Mouse (Mus musculus) lung, postnatal 36 days (tissue): Measurements from ENCODE around the gene Unc50.

ENCODE experiments used
- DNase-seq: peaks from one replicate; pipeline ENCODE4 v3.0.0; 2022; ENCODE audit warnings: mixed read lengths

Unc50 gene

GRCm38 (mm10) chr1:37451270-37451669 is 21.3 kb downstream of the Unc50 start:
- no peak for DNase-seq

- DNase-seq, result no peak
Observed at GRCm38 (mm10) chr1:37457546-37457945, 27.6 kb downstream of the Unc50 start.

- DNase-seq, result no peak
Observed at GRCm38 (mm10) chr1:37464878-37465452, 35.0 kb downstream of the Unc50 start.

GRCm38 (mm10) chr1:37466322-37466995 is 36.5 kb downstream of the Unc50 start:
- no peak for DNase-seq

GRCm38 (mm10) chr1:37467806-37468205 is 37.9 kb downstream of the Unc50 start:
- no peak for DNase-seq

GRCm38 (mm10) chr1:37469007-37469406 is 39.1 kb downstream of the Unc50 start:
- DNase-seq, result no peak

- no peak for DNase-seq
Observed at GRCm38 (mm10) chr1:37471179-37472148, 41.5 kb downstream of the Unc50 start.

- DNase-seq, result no peak
Observed at GRCm38 (mm10) chr1:37473251-37473650, 43.3 kb downstream of the Unc50 start.

GRCm38 (mm10) chr1:37474046-37474445 is 44.1 kb downstream of the Unc50 start:
- DNase-seq, result peak; percentile 56

GRCm38 (mm10) chr1:37474634-37475190 is 44.8 kb downstream of the Unc50 start:
- no peak for DNase-seq

- no peak for DNase-seq
Observed at GRCm38 (mm10) chr1:37475312-37475711, 45.4 kb downstream of the Unc50 start.

- DNase-seq, result no peak
Observed at GRCm38 (mm10) chr1:37477250-37477649, 47.3 kb downstream of the Unc50 start.

- no peak for DNase-seq
Observed at GRCm38 (mm10) chr1:37477928-37478327, 48.0 kb downstream of the Unc50 start.

- peak; percentile 37 for DNase-seq
Observed at GRCm38 (mm10) chr1:37478416-37478815, 48.5 kb downstream of the Unc50 start.

GRCm38 (mm10) chr1:37479074-37479473 is 49.1 kb downstream of the Unc50 start:
- DNase-seq, result peak; percentile 70

GRCm38 (mm10) chr1:37479759-37480158 is 49.8 kb downstream of the Unc50 start:
- DNase-seq, result no peak

GRCm38 (mm10) chr1:37480731-37481130 is 50.8 kb downstream of the Unc50 start:
- no peak for DNase-seq

GRCm38 (mm10) chr1:37481331-37481730 is 51.4 kb downstream of the Unc50 start:
- no peak for DNase-seq

GRCm38 (mm10) chr1:37484612-37485011 is 54.7 kb downstream of the Unc50 start:
- no peak for DNase-seq

- peak; percentile 37 for DNase-seq
Observed at GRCm38 (mm10) chr1:37486439-37486838, 56.5 kb downstream of the Unc50 start.

- no peak for DNase-seq
Observed at GRCm38 (mm10) chr1:37486994-37487393, 57.1 kb downstream of the Unc50 start.

- no peak for DNase-seq
Observed at GRCm38 (mm10) chr1:37488531-37488930, 58.6 kb downstream of the Unc50 start.
